Mouse (Mus musculus) colon, adult 2 months (tissue): Measurements from ENCODE around the gene Prss36. TPM values are rescaled to one million over a fixed set of nuclear protein-coding genes. Genes with fewer than 3 reads are reported as not detected.

Experiments used
- polyA plus RNA-seq: library from polyadenylated mRNA; depleted of rRNA; stranded (reverse); fragments of >200 nt; gene quantifications from 2 replicates; pipeline ENCODE4 v1.2.3, GENCODE M21; 2012; rRNA removed

The Prss36 gene
- 7.5 and 10.7 TPM in 2 replicates for polyA plus RNA-seq

DNA sequence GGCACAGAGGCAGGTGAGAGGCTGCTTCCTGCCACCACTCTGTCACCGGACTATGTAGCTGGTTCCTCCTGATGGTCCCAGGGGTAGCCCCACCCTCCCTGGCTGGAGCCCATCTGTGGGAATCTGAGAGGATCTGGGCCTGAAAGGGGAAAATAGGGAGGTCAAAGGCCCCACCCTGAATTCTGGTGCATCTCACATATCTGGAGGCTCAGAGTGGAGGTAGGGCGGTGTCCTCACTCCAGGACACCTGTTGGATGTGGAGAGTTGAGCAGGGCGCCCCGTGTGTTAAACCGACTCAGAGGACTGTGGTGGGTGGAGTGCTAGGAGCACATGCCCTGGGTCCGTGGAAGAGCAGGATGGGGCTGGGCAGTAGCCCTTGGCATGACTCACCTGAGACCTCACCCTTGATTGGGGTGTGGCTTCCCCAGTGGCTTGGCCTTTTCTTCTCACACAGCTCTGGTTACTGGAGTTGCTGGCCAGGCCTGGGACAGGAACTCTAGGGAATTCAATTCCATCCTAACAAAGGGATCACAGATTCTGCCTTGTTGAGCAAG is at the start of gene Prss36:
Prss36 (minus strand) TSS at position 256 of the 554 bp plus-strand sequence.

DNA sequence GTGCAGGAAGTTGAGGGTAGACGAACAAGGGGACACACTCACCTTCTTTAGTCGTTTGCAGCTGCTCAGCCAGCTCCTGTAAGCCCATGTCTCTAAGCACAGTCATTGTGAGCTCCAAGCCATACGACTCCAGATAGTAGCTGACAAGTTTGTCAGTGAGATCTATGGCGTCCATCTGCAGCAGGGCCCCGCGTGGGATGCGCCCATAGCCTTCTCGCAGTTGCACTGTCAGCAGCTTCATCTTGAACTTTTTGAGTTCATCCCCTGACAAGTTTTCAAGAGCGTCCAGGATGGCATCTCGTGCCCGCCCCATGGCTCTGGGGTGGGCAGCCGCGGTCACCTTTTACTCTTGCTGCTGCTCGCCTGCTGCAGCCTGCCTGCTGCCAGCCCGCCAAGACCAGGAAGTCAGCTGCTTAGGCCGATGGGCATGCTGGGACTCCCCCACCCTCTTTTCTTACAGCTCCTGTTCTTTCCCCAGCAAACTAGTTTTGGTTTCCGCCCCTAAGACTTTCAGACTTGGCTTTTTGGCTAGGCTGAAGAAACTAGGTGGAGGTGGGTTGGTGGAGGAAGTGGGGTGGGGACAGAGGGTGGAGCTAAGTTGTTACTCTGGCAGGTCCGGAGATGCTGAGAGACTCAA is 46.9 kb upstream of the Prss36 start, which contains the start of gene Pycard:
Pycard (minus strand) TSS at position 527 of the 637 bp plus-strand sequence.

DNA sequence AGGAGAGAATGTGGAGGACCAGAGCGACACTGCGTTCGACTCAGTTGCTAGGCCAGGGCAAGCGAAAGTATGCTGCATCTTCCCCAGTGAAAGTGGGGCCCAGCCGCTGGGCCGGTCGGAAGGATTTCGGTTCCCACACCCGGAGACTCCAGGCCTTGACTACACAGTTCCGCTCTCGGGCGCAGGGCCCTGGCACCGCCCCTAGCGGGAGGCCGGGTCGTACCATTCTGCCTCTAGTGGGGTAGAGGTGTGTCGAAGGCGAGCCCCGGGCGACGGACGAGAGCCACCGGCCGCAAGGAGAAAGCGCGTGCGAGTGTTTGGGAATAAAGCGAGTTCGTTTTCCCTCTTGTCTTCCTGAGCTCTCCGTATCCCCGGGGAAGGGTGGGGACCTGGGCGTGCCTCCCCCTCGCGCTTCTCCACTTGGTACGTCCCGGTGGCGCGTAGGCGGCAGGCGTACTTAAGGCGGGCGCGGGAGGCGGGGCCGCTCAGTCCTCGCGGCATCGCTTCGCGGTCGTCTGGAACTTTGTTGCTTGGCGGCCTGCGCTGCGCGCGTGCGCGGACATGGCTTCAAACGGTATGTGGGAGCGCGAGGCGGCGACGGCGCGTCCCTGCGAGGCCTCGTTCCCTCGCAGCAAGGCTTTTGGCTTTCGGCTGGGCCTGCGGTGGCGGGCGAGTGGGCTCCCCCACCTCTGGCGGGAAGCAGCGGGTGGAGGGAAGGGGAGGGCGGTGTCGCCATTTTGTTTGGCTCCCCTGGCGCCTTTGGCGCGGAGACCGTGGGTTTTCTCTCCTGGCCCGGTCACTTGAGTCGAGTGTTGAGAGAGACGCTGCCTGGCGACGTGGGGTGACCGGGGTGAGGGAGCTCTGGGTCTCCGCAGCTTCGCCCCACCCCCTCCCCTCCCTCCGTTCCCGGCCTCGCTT is 20.7 kb upstream of the Prss36 start, which contains the start of gene Fus:
Fus (plus strand) TSS at position 454 of the 918 bp plus-strand sequence.

DNA sequence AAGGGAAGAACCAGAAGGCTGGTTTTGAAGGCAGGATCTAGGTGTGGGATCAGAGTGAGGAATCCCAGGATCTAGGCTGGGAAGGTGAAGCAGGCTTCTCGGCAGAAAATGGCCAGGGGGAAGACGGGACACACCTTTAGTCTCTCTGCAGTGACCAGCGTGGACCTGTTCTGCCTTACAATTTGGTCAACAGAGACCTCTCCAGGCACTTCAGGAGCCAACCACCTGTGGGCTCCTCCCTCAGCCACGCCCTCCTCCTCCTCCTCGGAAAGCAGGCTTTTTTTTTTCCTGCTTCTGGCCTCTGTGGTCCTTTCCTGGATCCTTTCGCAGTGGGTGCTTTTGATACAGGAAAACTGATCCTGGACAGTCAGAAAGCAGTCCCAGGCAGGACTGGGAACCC is 16.6 kb downstream of the Prss36 start, which contains the start of gene Prss8:
Prss8 (minus strand) TSS at position 182 of the 400 bp plus-strand sequence.

DNA sequence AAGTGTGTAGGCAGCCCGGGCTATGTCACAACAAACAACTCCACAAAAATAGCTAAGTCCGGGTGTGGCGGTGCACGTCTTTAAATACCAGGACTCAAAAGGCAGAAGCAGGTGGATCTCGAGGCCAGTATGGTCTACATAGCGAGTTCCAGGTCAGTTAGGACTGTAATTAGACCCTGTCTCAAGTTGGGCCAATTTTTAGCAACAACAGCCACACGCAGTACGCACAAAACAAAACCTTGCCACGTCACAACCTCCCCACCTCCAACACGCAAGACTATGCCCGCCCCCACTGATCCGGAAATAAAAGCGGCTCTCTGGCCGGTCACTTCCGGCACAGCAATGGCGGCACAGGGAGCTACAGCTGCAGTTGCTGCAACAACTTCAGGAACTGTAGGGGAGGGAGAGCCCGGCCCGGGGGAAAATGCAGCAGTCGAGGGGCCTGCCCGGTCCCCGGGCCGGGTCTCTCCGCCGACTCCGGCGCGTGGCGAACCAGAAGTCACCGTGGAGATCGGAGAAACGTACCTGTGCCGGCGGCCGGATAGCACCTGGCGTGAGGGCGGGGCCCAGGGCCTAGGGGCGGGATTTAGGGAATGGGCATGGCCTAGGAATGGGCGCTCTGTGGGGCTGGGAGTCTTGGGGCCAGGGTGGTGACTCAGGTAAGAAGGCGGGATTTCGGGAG is 34.2 kb downstream of the Prss36 start, which contains the start of gene Kat8:
Kat8 (plus strand) TSS at position 327 of the 682 bp plus-strand sequence.

DNA sequence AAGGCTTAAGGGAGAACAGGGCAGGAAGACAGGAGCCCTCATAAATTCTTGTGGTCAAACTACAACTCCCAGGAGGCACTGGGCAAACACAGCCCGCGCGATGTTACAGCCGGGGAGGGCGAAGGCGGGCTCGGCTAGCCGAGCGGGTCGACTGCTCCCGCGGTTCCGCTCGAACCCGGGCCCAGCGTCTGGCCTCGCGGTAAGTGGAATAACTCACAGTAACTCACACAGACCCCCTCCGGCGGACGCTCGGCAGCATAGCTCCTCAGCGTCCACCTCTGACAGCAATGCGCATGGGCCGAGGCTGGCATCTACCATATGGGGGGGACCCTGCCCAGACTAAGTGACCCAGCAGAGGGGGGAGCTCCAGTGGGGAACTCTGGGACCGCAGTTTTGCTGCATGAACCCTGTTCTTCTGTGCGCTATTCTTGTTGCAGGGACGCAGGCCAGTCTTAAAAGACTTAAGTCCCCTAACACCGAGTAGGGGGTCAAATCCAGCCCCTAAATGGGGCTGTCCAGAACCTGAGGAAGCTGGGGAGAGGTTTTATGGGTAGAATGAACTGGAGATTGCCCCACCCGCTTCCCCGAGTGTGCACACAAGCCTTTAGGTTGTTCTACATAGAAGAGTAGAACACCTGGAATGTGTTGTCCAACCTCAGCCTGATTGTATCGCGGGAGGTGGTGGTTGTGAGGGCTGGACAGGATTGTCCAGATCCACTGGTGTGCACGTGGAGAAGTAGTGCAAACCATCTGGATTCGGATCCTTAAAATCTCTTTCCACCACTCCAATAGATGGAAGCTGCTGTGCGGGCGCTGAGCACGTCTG is 42.3 kb downstream of the Prss36 start, which contains the start of gene Bckdk:
Bckdk (plus strand) TSS at position 112 of the 826 bp plus-strand sequence.

DNA sequence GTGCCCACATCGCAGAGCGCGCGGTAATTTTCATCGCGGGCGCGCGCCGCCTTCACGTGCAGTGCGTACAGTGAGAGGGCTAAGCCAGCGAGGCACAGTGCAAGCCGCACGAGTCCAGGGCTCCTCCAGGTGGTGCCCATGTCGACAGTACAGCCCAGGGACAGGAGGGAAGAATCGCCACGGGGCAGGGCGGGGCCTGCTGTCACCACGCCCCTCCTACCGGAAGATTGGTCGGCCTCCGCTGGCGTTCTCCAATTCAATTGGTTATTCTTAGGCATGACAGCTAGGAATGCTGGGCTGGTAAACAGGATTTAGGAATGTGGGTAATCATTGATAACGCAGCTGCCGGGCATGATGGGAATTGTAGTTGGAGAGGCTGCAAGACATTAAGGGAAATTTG is 51.1 kb downstream of the Prss36 start, which contains the start of the genes Gm21974 and Vkorc1:
Gm21974 (minus strand) TSS at position 13 of the 400 bp plus-strand sequence.
Vkorc1 (minus strand) TSS at position 176 of the 400 bp plus-strand sequence.

DNA sequence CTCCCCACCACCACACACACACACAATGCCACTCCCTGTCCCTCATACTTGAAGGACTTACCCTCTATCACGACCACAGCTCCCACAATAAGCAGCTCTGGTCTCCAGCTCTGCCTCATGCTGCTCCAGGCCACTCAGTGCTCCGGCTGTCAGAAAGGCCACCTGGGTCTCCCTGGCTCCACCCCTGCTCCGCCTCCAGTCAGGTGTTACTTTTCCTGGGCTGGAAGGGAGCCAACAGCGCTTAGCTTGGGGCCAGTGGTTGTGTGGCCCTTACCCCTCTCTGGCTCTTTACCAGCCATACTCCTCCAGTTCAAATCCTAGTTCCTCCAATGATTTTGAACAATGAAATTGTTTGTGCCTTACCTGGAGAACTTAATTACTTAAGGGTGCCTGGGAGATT is 55.7 kb downstream of the Prss36 start, which contains the start of gene Prss53:
Prss53 (minus strand) TSS at position 173 of the 400 bp plus-strand sequence.

Other genes with a start within 250 kb of the Prss36 start
- gene Bcl7c, start 237.8 kb downstream of the Prss36 start, polyA plus RNA-seq, result 30.5 and 30.6 TPM in 2 replicates
- 17.1 and 23.7 TPM in 2 replicates for gene Ctf1, start 234.0 kb downstream of the Prss36 start, polyA plus RNA-seq
- not detected in 2 replicates for gene Ctf2, start 214.6 kb downstream of the Prss36 start, polyA plus RNA-seq
- 47.9 and 56.8 TPM in 2 replicates for gene Fbxl19, start 202.2 kb downstream of the Prss36 start, polyA plus RNA-seq
- 35.4 and 46.9 TPM in 2 replicates for gene Orai3, start 176.9 kb downstream of the Prss36 start, polyA plus RNA-seq
- gene Setd1a, start 170.1 kb downstream of the Prss36 start, polyA plus RNA-seq, result 8.2 and 9.2 TPM in 2 replicates
- gene Gm49388, start 161.1 kb downstream of the Prss36 start, polyA plus RNA-seq, result 0.86 TPM in 1 of 2 replicates, not detected in the other
- 64.8 and 84.2 TPM in 2 replicates for gene Hsd3b7, start 146.1 kb downstream of the Prss36 start, polyA plus RNA-seq
- 61.1 and 76.4 TPM in 2 replicates for gene Stx4a, start 122.4 kb downstream of the Prss36 start, polyA plus RNA-seq
- gene Stx1b, start 122.2 kb downstream of the Prss36 start, polyA plus RNA-seq, result 3.9 and 4.8 TPM in 2 replicates
- 20.2 and 20.8 TPM in 2 replicates for gene Zfp646, start 70.5 kb downstream of the Prss36 start, polyA plus RNA-seq
- gene Zfp668, start 69.9 kb downstream of the Prss36 start, polyA plus RNA-seq, result 6.5 and 7.7 TPM in 2 replicates
- gene Prss53, start 55.8 kb downstream of the Prss36 start, polyA plus RNA-seq, result 5.0 and 5.2 TPM in 2 replicates
- not detected in 2 replicates for gene Gm21974, start 51.3 kb downstream of the Prss36 start, polyA plus RNA-seq
- 136 and 159 TPM in 2 replicates for gene Vkorc1, start 51.1 kb downstream of the Prss36 start, polyA plus RNA-seq
- 74.3 and 95.0 TPM in 2 replicates for gene Bckdk, start 42.6 kb downstream of the Prss36 start, polyA plus RNA-seq
- 9.7 and 12.9 TPM in 2 replicates for gene Kat8, start 34.2 kb downstream of the Prss36 start, polyA plus RNA-seq
- gene Prss8, start 16.6 kb downstream of the Prss36 start, polyA plus RNA-seq, result 119 and 136 TPM in 2 replicates
- 156 and 158 TPM in 2 replicates for gene Fus, start 20.7 kb upstream of the Prss36 start, polyA plus RNA-seq
- 407 and 442 TPM in 2 replicates for gene Pycard, start 47.1 kb upstream of the Prss36 start, polyA plus RNA-seq
- gene Trim72, start 57.2 kb upstream of the Prss36 start, polyA plus RNA-seq, result 18.5 and 21.0 TPM in 2 replicates
- gene Itgam, start 115.9 kb upstream of the Prss36 start, polyA plus RNA-seq, result 4.3 and 4.7 TPM in 2 replicates
- gene Gm49368, start 116.0 kb upstream of the Prss36 start, polyA plus RNA-seq, result 0.10 TPM in 1 of 2 replicates, not detected in the other
- gene Itgax, start 182.8 kb upstream of the Prss36 start, polyA plus RNA-seq, result 3.5 and 3.6 TPM in 2 replicates
- 0.09 and 0.17 TPM in 2 replicates for gene Itgad, start 207.7 kb upstream of the Prss36 start, polyA plus RNA-seq